Mouse (Mus musculus) ES-E14 (cell line): ENCODE results near the gene Disp3. TPM values are rescaled to one million over a fixed set of nuclear protein-coding genes. Genes with fewer than 3 reads are reported as not detected.

Experiments
- DNase-seq: peaks from one replicate; pipeline ENCODE4 v3.0.0-alpha.2; 2013; ENCODE audit warnings: low read depth, low spot score
- H3K27ac ChIP-seq: 2 replicates; pipeline ENCODE4 v1.5.1; 2012; ENCODE audit warnings: low read depth, mild to moderate bottlenecking, low read length, moderate library complexity, mixed read lengths; ENCODE audit not compliant: poor library complexity, insufficient read depth, severe bottlenecking
- H3K36me3 ChIP-seq: 2 replicates; pipeline ENCODE4 v1.6.1; 2012; ENCODE audit warnings: mild to moderate bottlenecking, low read length, moderate library complexity, mixed read lengths; ENCODE audit not compliant: control insufficient read depth, poor library complexity, insufficient read depth, severe bottlenecking
- H3K4me1 ChIP-seq, 2 experiments: fragments of 150-350 bp in 1 of 2; sonication (generic) in 1 of 2; 2 replicates each; pipeline ENCODE4 v1.6.1; 2012; ENCODE audit warnings: low read length in 2 of 2, mild to moderate bottlenecking in 1 of 2, mixed read lengths in 1 of 2; ENCODE audit not compliant: control insufficient read depth in 2 of 2, insufficient read depth in 2 of 2, poor library complexity in 1 of 2
- H3K4me3 ChIP-seq, 2 experiments: fragments of 150-350 bp in 1 of 2; sonication (generic) in 1 of 2; 2 replicates each; pipeline ENCODE4 v1.5.1; 2012; ENCODE audit warnings: low read length in 2 of 2, low read depth in 1 of 2, mild to moderate bottlenecking in 1 of 2, mixed read lengths in 1 of 2; ENCODE audit not compliant: insufficient read depth in 1 of 2, poor library complexity in 1 of 2, severe bottlenecking in 1 of 2
- H3K9ac ChIP-seq: 2 replicates; pipeline ENCODE4 v1.6.1; 2012; ENCODE audit warnings: low read depth, mild to moderate bottlenecking, low read length, mixed read lengths; ENCODE audit not compliant: poor library complexity, insufficient read depth, severe bottlenecking
- H3K9me3 ChIP-seq: fragments of 150-350 bp; sonication (generic); 2 replicates; pipeline ENCODE4 v1.6.1; 2012; ENCODE audit warnings: low read depth, mild to moderate bottlenecking, low read length; ENCODE audit not compliant: control insufficient read depth, insufficient read depth
- CHD2 ChIP-seq: IDR thresholded peaks from 2 replicates; pipeline ENCODE4 v1.6.1; 2014; ENCODE audit warnings: mild to moderate bottlenecking, low read depth, low read length, inconsistent platforms
- HCFC1 ChIP-seq: IDR thresholded peaks from 2 replicates; pipeline ENCODE4 v1.6.1; 2012; ENCODE audit warnings: low read length, inconsistent platforms, borderline replicate concordance; ENCODE audit not compliant: insufficient read depth
- MAFK ChIP-seq: IDR thresholded peaks from 2 replicates; pipeline ENCODE4 v1.6.1; 2014; ENCODE audit warnings: mild to moderate bottlenecking, low read depth, low read length, inconsistent platforms; ENCODE audit not compliant: insufficient read depth
- ZC3H11A ChIP-seq: IDR thresholded peaks from 2 replicates; pipeline ENCODE4 v1.6.1; 2012; ENCODE audit warnings: low read depth, mild to moderate bottlenecking, inconsistent platforms, low read length, borderline replicate concordance
- ZNF384 ChIP-seq: IDR thresholded peaks from 2 replicates; pipeline ENCODE4 v1.6.1; 2012; ENCODE audit warnings: low read depth, low read length, inconsistent platforms
- in situ Hi-C, 2 experiments: fragments of 600-800 bp; cut with MboI; formaldehyde crosslinking; loops; one replicate each; pipeline ENCODE4 v1.15.1; 2025; ENCODE audit warnings: low sequenced_read_pairs in 2 of 2, inconsistent platforms in 1 of 2; ENCODE audit not compliant: unreplicated experiment in 2 of 2
- total RNA-seq: library from RNA; depleted of rRNA; stranded (reverse); fragments of 300-350 nt; gene quantifications from 2 replicates; pipeline ENCODE4 v1.2.3, GENCODE M21; 2012

Disp3 gene
- total RNA-seq, 1 experiment: 1.6 TPM

- in situ Hi-C loops: no loop called here
- Histone ChIP-seq H3K9me3 (no peaks in the 10 kb centered on the region), H3K4me1 (no peaks in the 10 kb centered on the region), H3K9ac (no peak overlapping the region), H3K27ac (no peak overlapping the region), H3K4me3 (no peak overlapping the region), H3K36me3 (no peaks in the 10 kb centered on the region)
- no peak for DNase-seq
- no peak for TF ChIP-seq MAFK
- no peak for TF ChIP-seq ZC3H11A
- no peak for TF ChIP-seq CHD2
- no peak for TF ChIP-seq ZNF384
Observed at GRCm38 (mm10) chr4:148327266-148327997, 39.7 kb upstream of the Disp3 start.

GRCm38 (mm10) chr4:148326791-148327190, 39.0 kb upstream of the Disp3 start:
- DNase-seq: no peak
- H3K36me3 ChIP-seq: no peaks in the 10 kb centered on the region
- H3K4me3 ChIP-seq: no peak overlapping the region
- H3K4me1 ChIP-seq: no peaks in the 10 kb centered on the region
- no peak overlapping the region for H3K27ac ChIP-seq
- in situ Hi-C loops: no loop called here
- TF ChIP-seq HCFC1: no peak
- no peak for TF ChIP-seq ZNF384
- TF ChIP-seq MAFK: no peak
- no peak for TF ChIP-seq CHD2
- no peak for TF ChIP-seq ZC3H11A
- H3K9me3 ChIP-seq: no peaks in the 10 kb centered on the region
- H3K9ac ChIP-seq: no peak overlapping the region

- Histone ChIP-seq H3K9ac (no peak overlapping the region), H3K9me3 (no peaks in the 10 kb centered on the region), H3K27ac (no peak overlapping the region), H3K36me3 (no peaks in the 10 kb centered on the region), H3K4me1 (no peaks in the 10 kb centered on the region), H3K4me3 (no peak overlapping the region)
- TF ChIP-seq HCFC1 (no peak), MAFK (no peak), ZNF384 (no peak), CHD2 (no peak), ZC3H11A (no peak)
- in situ Hi-C loops: no loop called here
- DNase-seq: no peak
Observed at GRCm38 (mm10) chr4:148325951-148326350, 38.2 kb upstream of the Disp3 start.

- no peak for DNase-seq
- in situ Hi-C loops: no loop called here
- no peaks in the 10 kb centered on the region for H3K36me3 ChIP-seq
- TF ChIP-seq CHD2 (no peak), HCFC1 (no peak), MAFK (no peak), ZC3H11A (no peak), ZNF384 (no peak)
- no peak overlapping the region for H3K4me3 ChIP-seq
- H3K9me3 ChIP-seq: no peaks in the 10 kb centered on the region
- H3K4me1 ChIP-seq: no peaks in the 10 kb centered on the region
- no peak overlapping the region for H3K27ac ChIP-seq
- no peak overlapping the region for H3K9ac ChIP-seq
Observed at GRCm38 (mm10) chr4:148325057-148325456, 37.3 kb upstream of the Disp3 start.

GRCm38 (mm10) chr4:148322152-148322551, 34.4 kb upstream of the Disp3 start:
- no peak overlapping the region for H3K27ac ChIP-seq
- no peak overlapping the region for H3K4me3 ChIP-seq
- H3K36me3 ChIP-seq: no peaks in the 10 kb centered on the region
- in situ Hi-C loops: no loop called here
- no peak for DNase-seq
- H3K9me3 ChIP-seq: no peaks in the 10 kb centered on the region
- no peaks in the 10 kb centered on the region for H3K4me1 ChIP-seq
- no peak overlapping the region for H3K9ac ChIP-seq
- TF ChIP-seq CHD2: no peak
- TF ChIP-seq MAFK: no peak
- TF ChIP-seq HCFC1: no peak
- TF ChIP-seq ZNF384: no peak
- no peak for TF ChIP-seq ZC3H11A
